Mouse (Mus musculus) lung, adult 18-20 months (tissue): ENCODE measurements at regions not wholly inside any gene's neighbourhood (a gene's known extent, or its start where the extent isn't known, plus 50 kb on each side); places are given as distances from the start of the nearest gene placed in this dataset.

Experiments
- DNase-seq, 2 experiments: peaks; one replicate each; pipeline ENCODE4 v3.0.0; 2022; ENCODE audit warnings: mixed read lengths in 2 of 2

- peak; percentile 3 to 25 for DNase-seq
These were observed 249.5 kb upstream of the Pappa start for GRCm38 (mm10) chr4:64874521-64874920.

- DNase-seq = no peak
These were observed 247.1 kb upstream of the Pappa start for GRCm38 (mm10) chr4:64876924-64877323.

- no peak for DNase-seq
These were observed 226.0 kb upstream of the Pappa start for GRCm38 (mm10) chr4:64897935-64898334.

- DNase-seq = peak; percentile 27 to 45
These were observed 222.7 kb upstream of the Pappa start for GRCm38 (mm10) chr4:64901091-64901845.

GRCm38 (mm10) chr4:64923751-64924150 is 200.2 kb upstream of the Pappa start:
- DNase-seq = no peak

GRCm38 (mm10) chr4:64928553-64928952 is 195.4 kb upstream of the Pappa start:
- DNase-seq = no peak

GRCm38 (mm10) chr4:64945547-64945946 is 178.4 kb upstream of the Pappa start:
- no peak for DNase-seq

- no peak for DNase-seq
These were observed 171.3 kb upstream of the Pappa start for GRCm38 (mm10) chr4:64952651-64953050.

GRCm38 (mm10) chr4:64958843-64959242 is 165.1 kb upstream of the Pappa start:
- DNase-seq = no peak

GRCm38 (mm10) chr4:64961796-64962195 is 162.2 kb upstream of the Pappa start:
- no peak for DNase-seq
